Mouse (Mus musculus): ENCODE results near the gene Kxd1. TPM values are rescaled to one million over a fixed set of nuclear protein-coding genes. Genes with fewer than 3 reads are reported as not detected.

Gene Kxd1
- polyA plus RNA-seq, 1 experiment = 82.2 TPM

- Histone ChIP-seq H3K27ac (ENCODE audit: insufficient read depth, low read depth, low read length) (no peak overlapping the region), H3K4me1 (ENCODE audit: control insufficient read depth, insufficient read depth, low read length) (no peaks in the 10 kb centered on the region; the same call in 1 of the 2 replicates), H3K4me3 (ENCODE audit: insufficient read depth, low read length) (no peak overlapping the region)
- TF ChIP-seq POLR2A (IDR thresholded peaks at IDR 0.05; ENCODE audit: borderline replicate concordance, low read depth, low read length) = no peak
- no peak for TF ChIP-seq CTCF (IDR thresholded peaks at IDR 0.05; ENCODE audit: low read depth, low read length)
Observed at GRCm38 (mm10) chr8:70489576-70489975, 38.2 kb downstream of the Kxd1 start.

- Histone ChIP-seq H3K4me1 (ENCODE audit: control insufficient read depth, insufficient read depth, low read length) (no peaks in the 10 kb centered on the region; the same call in 1 of the 2 replicates), H3K4me3 (ENCODE audit: insufficient read depth, low read length) (no peak overlapping the region), H3K27ac (ENCODE audit: insufficient read depth, low read depth, low read length) (no peak overlapping the region)
- TF ChIP-seq CTCF (IDR thresholded peaks at IDR 0.05; ENCODE audit: low read depth, low read length) (no peak), POLR2A (IDR thresholded peaks at IDR 0.05; ENCODE audit: borderline replicate concordance, low read depth, low read length) (no peak)
Observed at GRCm38 (mm10) chr8:70488931-70489470, 38.8 kb downstream of the Kxd1 start.

GRCm38 (mm10) chr8:70487993-70488796 lies 39.6 kb downstream of the Kxd1 start:
- TF ChIP-seq CTCF (IDR thresholded peaks at IDR 0.05; ENCODE audit: low read depth, low read length) (no peak), POLR2A (IDR thresholded peaks at IDR 0.05; ENCODE audit: borderline replicate concordance, low read depth, low read length) (no peak)
- no peaks in the 10 kb centered on the region; the same call in 1 of the 2 replicates for H3K4me1 ChIP-seq (ENCODE audit: control insufficient read depth, insufficient read depth, low read length)
- H3K4me3 ChIP-seq (ENCODE audit: insufficient read depth, low read length) = peak overlapping the region; percentile 29
- no peak overlapping the region for H3K27ac ChIP-seq (ENCODE audit: insufficient read depth, low read depth, low read length)

GRCm38 (mm10) chr8:70486941-70487520 lies 40.7 kb downstream of the Kxd1 start, which contains the start of gene Tmem59l:
TSS of gene Tmem59l (minus strand) at chr8:70487358.
- no peak for TF ChIP-seq POLR2A (IDR thresholded peaks at IDR 0.05; ENCODE audit: borderline replicate concordance, low read depth, low read length)
- TF ChIP-seq CTCF (IDR thresholded peaks at IDR 0.05; ENCODE audit: low read depth, low read length) = no peak
- Histone ChIP-seq H3K4me1 (ENCODE audit: control insufficient read depth, insufficient read depth, low read length) (no peaks in the 10 kb centered on the region; the same call in 1 of the 2 replicates), H3K4me3 (ENCODE audit: insufficient read depth, low read length) (peak within 1 kb of the TSS; percentile 29; the same call in 1 of the 2 replicates), H3K27ac (ENCODE audit: insufficient read depth, low read depth, low read length) (no peak within 1 kb of the TSS)

DNA sequence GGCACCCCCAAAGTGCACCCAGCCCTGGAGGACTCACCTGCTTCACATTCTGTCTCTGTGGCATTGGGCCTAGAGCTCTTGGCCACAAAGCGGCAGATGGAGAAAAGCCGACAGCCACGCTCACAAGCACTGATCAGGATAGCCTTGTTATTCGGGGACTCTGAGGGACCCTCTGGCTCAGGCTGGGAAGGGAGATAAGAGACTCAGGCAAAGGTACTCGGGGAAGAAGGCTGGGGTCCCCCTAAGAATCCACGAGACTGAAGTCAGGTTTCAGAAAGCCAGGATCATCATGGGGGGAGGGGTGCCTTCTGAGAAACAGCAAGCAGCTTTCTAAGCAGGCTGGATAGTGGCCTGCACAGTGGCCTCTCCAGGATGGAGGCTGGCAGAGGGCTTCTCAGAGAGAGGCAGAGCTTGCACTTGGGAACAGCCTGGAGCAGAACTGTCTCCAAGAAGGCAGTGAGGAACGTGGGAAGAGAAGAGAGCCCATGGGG lies 41.5 kb downstream of the Kxd1 start:
- no peak overlapping the region for H3K4me3 ChIP-seq (ENCODE audit: insufficient read depth, low read length)
- no peak overlapping the region for H3K27ac ChIP-seq (ENCODE audit: insufficient read depth, low read depth, low read length)
- TF ChIP-seq POLR2A (IDR thresholded peaks at IDR 0.05; ENCODE audit: borderline replicate concordance, low read depth, low read length) (no peak), CTCF (IDR thresholded peaks at IDR 0.05; ENCODE audit: low read depth, low read length) (no peak)
- no peaks in the 10 kb centered on the region; the same call in 1 of the 2 replicates for H3K4me1 ChIP-seq (ENCODE audit: control insufficient read depth, insufficient read depth, low read length)

DNA sequence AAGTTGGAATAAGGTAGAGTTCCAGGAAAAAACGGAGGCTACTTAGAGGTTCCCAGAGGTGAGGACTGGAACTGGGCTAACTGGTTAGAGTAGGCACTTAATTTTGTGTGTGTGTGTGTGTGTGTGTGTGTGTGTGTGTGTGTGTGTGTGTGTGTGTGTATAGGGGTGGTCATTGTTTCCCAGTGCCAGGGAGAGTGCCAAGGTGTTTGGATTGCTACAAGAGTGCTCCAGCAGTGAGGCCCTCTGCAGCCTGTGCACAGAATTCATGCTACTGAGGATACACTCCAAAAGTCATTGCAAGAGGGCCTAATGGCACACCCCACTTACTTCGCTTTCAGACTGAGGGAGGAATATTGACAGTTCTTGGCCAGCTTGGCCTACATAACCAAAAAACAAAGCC lies 44.8 kb downstream of the Kxd1 start:
- Histone ChIP-seq H3K4me3 (ENCODE audit: insufficient read depth, low read length) (no peak overlapping the region), H3K27ac (ENCODE audit: insufficient read depth, low read depth, low read length) (no peak overlapping the region), H3K4me1 (ENCODE audit: control insufficient read depth, insufficient read depth, low read length) (no peaks in the 10 kb centered on the region; the same call in 1 of the 2 replicates)
- TF ChIP-seq POLR2A (IDR thresholded peaks at IDR 0.05; ENCODE audit: borderline replicate concordance, low read depth, low read length) (no peak), CTCF (IDR thresholded peaks at IDR 0.05; ENCODE audit: low read depth, low read length) (no peak)

DNA sequence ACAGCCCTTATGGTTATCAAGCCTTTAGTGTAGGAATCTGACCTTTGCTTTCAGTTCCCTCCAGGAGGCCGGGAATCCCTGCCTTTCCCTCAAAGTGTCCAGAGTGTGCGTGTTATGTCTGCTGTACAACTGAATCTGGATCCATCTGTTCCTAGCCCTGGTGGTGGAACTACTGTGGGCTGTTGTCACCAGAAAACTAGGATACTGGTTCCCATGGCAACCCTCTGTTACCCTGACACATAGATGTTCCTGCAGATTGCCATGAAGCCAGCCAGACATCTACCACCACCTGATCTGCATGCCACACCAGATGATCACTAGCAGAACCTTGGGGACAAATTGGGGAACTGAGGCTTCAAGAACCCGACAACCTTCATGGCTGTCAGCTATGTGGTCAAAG lies 45.8 kb downstream of the Kxd1 start:
- no peak overlapping the region for H3K4me3 ChIP-seq (ENCODE audit: insufficient read depth, low read length)

DNA sequence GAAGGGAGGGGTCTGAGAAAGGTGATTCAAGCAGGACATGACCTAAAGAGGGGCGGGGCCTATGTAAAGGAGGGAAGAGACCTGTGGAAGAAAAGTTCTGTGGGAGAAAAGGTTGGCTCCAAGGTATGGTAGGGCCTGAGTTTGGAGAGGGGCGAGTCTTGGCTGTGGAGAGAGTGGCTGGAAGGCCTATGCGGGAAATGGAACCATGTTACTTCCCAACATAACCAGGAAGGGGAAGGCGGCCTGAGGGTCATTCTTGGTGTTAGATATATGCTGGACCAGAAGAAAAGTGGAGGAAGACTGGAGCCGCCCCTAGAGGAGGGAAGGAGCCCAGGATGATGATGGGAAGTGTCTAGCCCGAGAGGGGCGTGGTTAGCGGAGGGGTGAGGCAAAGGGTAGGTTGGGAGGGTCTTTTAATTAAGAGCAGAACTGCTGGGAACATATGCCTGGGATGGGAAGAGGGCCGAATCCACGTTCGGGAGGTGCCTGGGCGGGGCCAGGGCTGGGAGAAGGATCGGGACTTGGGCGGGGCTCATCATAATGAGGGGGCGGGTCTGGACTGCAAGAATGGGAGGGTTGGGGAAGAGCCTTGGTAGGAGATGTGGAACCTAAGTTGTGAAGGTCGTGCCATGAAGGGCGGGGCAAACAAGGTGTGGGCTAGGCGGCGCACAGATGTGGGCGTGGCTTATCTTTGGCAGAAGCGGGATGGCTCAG lies 50.3 kb downstream of the Kxd1 start:
- H3K4me3 ChIP-seq (ENCODE audit: insufficient read depth, low read length) = peak overlapping the region; percentile 98
- H3K27ac ChIP-seq (ENCODE audit: insufficient read depth, low read depth, low read length) = no peak overlapping the region
- peaks cover 6% of the 10 kb centered on the region; the same call in 1 of the 2 replicates for H3K4me1 ChIP-seq (ENCODE audit: control insufficient read depth, insufficient read depth, low read length)
- TF ChIP-seq CTCF (IDR thresholded peaks at IDR 0.05; ENCODE audit: low read depth, low read length) = no peak
- TF ChIP-seq POLR2A (IDR thresholded peaks at IDR 0.05; ENCODE audit: borderline replicate concordance, low read depth, low read length) = no peak

More for the DNA sequence above, 45.8 kb downstream of the Kxd1 start:
- H3K27ac ChIP-seq (ENCODE audit: insufficient read depth, low read depth, low read length) = no peak overlapping the region
- H3K4me1 ChIP-seq (ENCODE audit: control insufficient read depth, insufficient read depth, low read length) = no peaks in the 10 kb centered on the region
- no peak for TF ChIP-seq POLR2A (IDR thresholded peaks at IDR 0.05; ENCODE audit: borderline replicate concordance, low read depth, low read length)
- no peak for TF ChIP-seq CTCF (IDR thresholded peaks at IDR 0.05; ENCODE audit: low read depth, low read length)
